Mouse (Mus musculus) midbrain, embryonic 13.5 days (tissue): ENCODE results near the gene Cttnbp2nl. TPM values are rescaled to one million over a fixed set of nuclear protein-coding genes. Genes with fewer than 3 reads are reported as not detected.

Experiments used
- ATAC-seq: fragments of 200-750 bp; cut with Nextera tagmentation; 2 replicates; pipeline ENCODE4 v1.8.0; 2017; ENCODE audit warnings: mild to moderate bottlenecking, moderate TSS enrichment, moderate library complexity
- H3K27ac ChIP-seq: fragments of 300-500 bp; sonication (generic); 2 replicates; pipeline ENCODE4 v1.5.1; 2015; ENCODE audit warnings: inconsistent platforms, mild to moderate bottlenecking, moderate library complexity
- H3K27me3 ChIP-seq: fragments of 300-500 bp; sonication (generic); 2 replicates; pipeline ENCODE4 v1.6.1; 2015; ENCODE audit warnings: mild to moderate bottlenecking, inconsistent platforms
- H3K36me3 ChIP-seq: fragments of 300-500 bp; sonication (generic); 2 replicates; pipeline ENCODE4 v1.6.1; 2015; ENCODE audit warnings: mild to moderate bottlenecking, inconsistent platforms
- H3K4me1 ChIP-seq: fragments of 300-500 bp; sonication (generic); replicated peaks from 2 replicates; pipeline ENCODE4 v1.6.1; 2015; ENCODE audit warnings: inconsistent platforms
- H3K4me2 ChIP-seq: fragments of 300-500 bp; sonication (generic); replicated peaks from 2 replicates; pipeline ENCODE4 v1.6.1; 2015; ENCODE audit warnings: moderate library complexity, mild to moderate bottlenecking, inconsistent platforms
- H3K4me3 ChIP-seq: fragments of 300-500 bp; sonication (generic); replicated peaks from 2 replicates; pipeline ENCODE4 v1.5.1; 2015; ENCODE audit warnings: mild to moderate bottlenecking, inconsistent platforms
- H3K9ac ChIP-seq: fragments of 300-500 bp; sonication (generic); replicated peaks from 2 replicates; pipeline ENCODE4 v1.6.1; 2015; ENCODE audit warnings: mild to moderate bottlenecking, inconsistent platforms
- H3K9me3 ChIP-seq: fragments of 300-500 bp; sonication (generic); 2 replicates; pipeline ENCODE4 v1.6.1; 2016; ENCODE audit warnings: mild to moderate bottlenecking, inconsistent platforms
- WGBS: fragments of 180-500 bp; shearing (Covaris S2); methylation state at CpG from one replicate; pipeline ENCODE4 v1.1.7; 2015; 5-methylcytosine and 5-hydroxymethylcytosine counted together
- polyA plus RNA-seq: library from polyadenylated mRNA; unstranded; fragments of >200 nt; fragmentation: Nextera tagmentation; extraction: Ambion mirVana; gene quantifications from 2 replicates; pipeline ENCODE4 v1.2.1, GENCODE M21; 2015

The Cttnbp2nl gene
- polyA plus RNA-seq, 1 experiment from 2014 or later: 66.7 TPM

- WGBS: 18% methylated on average over 7 of the region's 7 CpGs
- Histone ChIP-seq H3K27me3 (no peaks in the 10 kb centered on the region), H3K27ac (no peak overlapping the region), H3K9me3 (no peaks in the 10 kb centered on the region), H3K36me3 (no peaks in the 10 kb centered on the region), H3K4me3 (no peak overlapping the region), H3K4me1 (peaks cover 4% of the 10 kb centered on the region), H3K4me2 (no peak overlapping the region), H3K9ac (no peak overlapping the region)
- peak; percentile 93 for ATAC-seq
Observed at GRCm38 (mm10) chr3:105078231-105078826, 25.4 kb upstream of the Cttnbp2nl start.

DNA sequence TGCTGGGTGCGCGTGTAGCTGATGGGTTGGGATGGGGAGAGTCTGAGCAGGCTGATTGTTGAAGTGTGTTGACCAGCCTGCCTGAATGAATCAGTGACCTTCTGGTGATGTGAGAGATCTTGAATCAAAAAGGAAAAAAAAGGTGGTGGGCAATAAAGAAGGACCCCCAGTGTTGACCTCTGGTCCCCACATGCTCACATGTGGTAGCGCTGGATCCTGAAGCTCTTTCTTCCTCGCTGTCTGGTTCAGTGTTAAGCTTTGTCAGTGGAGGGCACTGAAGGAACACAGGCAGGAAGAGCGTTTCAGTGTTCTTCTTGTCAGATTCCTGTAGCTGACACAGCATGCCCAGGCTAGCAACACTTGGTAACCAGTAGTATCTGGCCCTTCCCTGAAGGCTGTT lies 22.9 kb upstream of the Cttnbp2nl start:
- Histone ChIP-seq H3K4me3 (no peak overlapping the region), H3K4me1 (peaks cover 4% of the 10 kb centered on the region), H3K4me2 (no peak overlapping the region), H3K9ac (no peak overlapping the region), H3K9me3 (no peaks in the 10 kb centered on the region), H3K27me3 (no peaks in the 10 kb centered on the region), H3K36me3 (no peaks in the 10 kb centered on the region), H3K27ac (no peak overlapping the region)
- ATAC-seq: no peak
- 97% methylated on average over 5 of the region's 5 CpGs for WGBS

DNA sequence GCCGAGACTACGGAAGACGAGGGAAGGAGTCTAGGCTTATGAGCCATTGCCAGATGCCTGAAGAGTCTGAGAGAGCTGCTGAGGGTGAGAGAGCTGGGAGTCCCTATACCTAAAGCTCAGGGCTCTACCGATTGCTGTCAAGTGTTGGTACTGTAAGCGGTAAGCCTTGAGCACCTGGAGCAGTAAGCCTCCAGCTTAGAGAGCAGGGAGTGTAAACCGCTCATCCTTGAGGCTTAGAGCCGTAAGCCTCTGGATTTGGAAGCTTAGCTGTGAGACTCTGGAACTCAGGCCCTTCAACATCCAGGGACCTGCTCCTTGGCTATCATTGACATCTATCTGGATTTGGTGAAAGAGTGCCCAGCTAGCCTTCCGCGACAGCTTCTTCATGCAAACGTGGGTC lies 19.6 kb upstream of the Cttnbp2nl start:
- 92% methylated on average over 10 of the region's 10 CpGs for WGBS
- Histone ChIP-seq H3K9ac (no peak overlapping the region), H3K4me1 (no peaks in the 10 kb centered on the region), H3K4me3 (no peak overlapping the region), H3K4me2 (no peak overlapping the region), H3K36me3 (no peaks in the 10 kb centered on the region), H3K27me3 (no peaks in the 10 kb centered on the region), H3K9me3 (no peaks in the 10 kb centered on the region), H3K27ac (no peak overlapping the region)
- ATAC-seq: no peak

GRCm38 (mm10) chr3:105071251-105071650 lies 18.3 kb upstream of the Cttnbp2nl start:
- Histone ChIP-seq H3K27me3 (no peaks in the 10 kb centered on the region), H3K4me1 (no peaks in the 10 kb centered on the region), H3K4me2 (no peak overlapping the region), H3K36me3 (no peaks in the 10 kb centered on the region), H3K9me3 (no peaks in the 10 kb centered on the region), H3K27ac (no peak overlapping the region), H3K4me3 (no peak overlapping the region), H3K9ac (no peak overlapping the region)
- ATAC-seq: no peak
- 95% methylated on average over 5 of the region's 5 CpGs for WGBS

- H3K27me3 ChIP-seq: no peaks in the 10 kb centered on the region
- 83% methylated on average over 8 of the region's 8 CpGs for WGBS
- no peak overlapping the region for H3K27ac ChIP-seq
- H3K9ac ChIP-seq: no peak overlapping the region
- ATAC-seq: no peak
- no peaks in the 10 kb centered on the region for H3K36me3 ChIP-seq
- no peaks in the 10 kb centered on the region for H3K4me1 ChIP-seq
- H3K4me2 ChIP-seq: no peak overlapping the region
- H3K9me3 ChIP-seq: no peaks in the 10 kb centered on the region
- H3K4me3 ChIP-seq: no peak overlapping the region
Observed at GRCm38 (mm10) chr3:105070553-105070952, 17.6 kb upstream of the Cttnbp2nl start.

- Histone ChIP-seq H3K4me2 (no peak within 1 kb of the TSS), H3K27me3 (no peaks in the 10 kb centered on the region), H3K9ac (no peak within 1 kb of the TSS), H3K27ac (no peak within 1 kb of the TSS), H3K9me3 (no peaks in the 10 kb centered on the region), H3K36me3 (no peaks in the 10 kb centered on the region), H3K4me1 (no peaks in the 10 kb centered on the region), H3K4me3 (no peak within 1 kb of the TSS)
- ATAC-seq: no peak
- WGBS: 90% methylated on average over 10 of the region's 10 CpGs
Observed at GRCm38 (mm10) chr3:105066544-105066943, 13.6 kb upstream of the Cttnbp2nl start, which contains the start of gene 4930564D02Rik. Gene 4930564D02Rik, plus strand, starts transcription at chr3:105066844.

DNA sequence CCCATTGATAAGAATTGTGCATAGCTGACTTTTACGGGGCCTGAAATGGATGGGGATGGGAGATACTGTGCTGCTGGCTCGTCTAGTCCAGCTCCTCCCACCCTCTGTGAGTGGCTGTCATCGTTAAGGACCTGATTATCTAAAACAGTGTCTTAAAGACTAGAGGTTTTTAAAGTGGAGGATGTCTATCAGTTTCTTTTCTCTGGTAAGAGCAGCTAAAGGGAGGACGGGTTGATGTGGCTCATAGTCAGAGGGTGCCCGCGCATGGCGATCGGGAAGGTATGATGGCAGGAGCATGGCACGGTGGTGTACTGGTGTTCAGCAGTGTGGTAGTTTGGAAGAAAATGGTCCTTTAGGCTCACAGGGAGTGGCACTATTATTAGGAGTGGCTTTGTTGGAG lies 9.7 kb upstream of the Cttnbp2nl start:
- no peaks in the 10 kb centered on the region for H3K9me3 ChIP-seq
- no peaks in the 10 kb centered on the region for H3K36me3 ChIP-seq
- H3K9ac ChIP-seq: no peak overlapping the region
- no peak for ATAC-seq
- H3K27ac ChIP-seq: no peak overlapping the region
- H3K4me2 ChIP-seq: no peak overlapping the region
- H3K4me3 ChIP-seq: no peak overlapping the region
- H3K4me1 ChIP-seq: peaks cover 5% of the 10 kb centered on the region; the same call in 1 of the 2 replicates
- 90% methylated on average over 9 of the region's 9 CpGs for whole genome bisulfite sequencing
- peaks cover 19% of the 10 kb centered on the region; the same call in 1 of the 2 replicates for H3K27me3 ChIP-seq

GRCm38 (mm10) chr3:105061991-105062390 lies 9.0 kb upstream of the Cttnbp2nl start:
- no peak overlapping the region for H3K9ac ChIP-seq
- no peak overlapping the region for H3K4me3 ChIP-seq
- H3K27ac ChIP-seq: no peak overlapping the region
- no peaks in the 10 kb centered on the region for H3K36me3 ChIP-seq
- WGBS: 61% methylated on average over 1 of the region's 1 CpGs
- no peak for ATAC-seq
- no peak overlapping the region for H3K4me2 ChIP-seq
- H3K27me3 ChIP-seq: peaks cover 19% of the 10 kb centered on the region; the same call in 1 of the 2 replicates
- H3K9me3 ChIP-seq: no peaks in the 10 kb centered on the region
- H3K4me1 ChIP-seq: peaks cover 5% of the 10 kb centered on the region; the same call in 1 of the 2 replicates

DNA sequence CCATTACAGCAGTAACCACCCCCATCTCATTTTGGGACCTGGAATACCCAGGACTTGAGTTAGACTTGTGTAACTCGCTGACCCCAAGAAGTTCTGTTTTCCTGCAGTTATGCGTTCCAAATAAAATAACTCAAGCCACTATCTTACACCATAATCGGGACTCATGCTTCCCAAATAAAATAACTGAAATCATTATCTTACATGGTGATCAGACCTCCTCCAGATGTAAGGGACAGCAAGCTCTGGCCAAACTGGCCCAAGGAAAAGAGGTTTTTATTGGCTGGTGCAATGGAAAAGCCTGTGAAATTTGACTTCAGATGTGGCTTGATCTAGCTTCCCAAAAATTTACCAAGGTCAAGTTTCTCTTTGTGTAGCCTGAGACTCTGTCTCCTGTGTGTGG lies 8.6 kb upstream of the Cttnbp2nl start:
- peaks cover 5% of the 10 kb centered on the region; the same call in 1 of the 2 replicates for H3K4me1 ChIP-seq
- H3K27me3 ChIP-seq: peaks cover 19% of the 10 kb centered on the region; the same call in 1 of the 2 replicates
- 80% methylated on average over 3 of the region's 3 CpGs for WGBS
- H3K36me3 ChIP-seq: no peaks in the 10 kb centered on the region
- H3K9me3 ChIP-seq: no peaks in the 10 kb centered on the region
- no peak overlapping the region for H3K4me3 ChIP-seq
- H3K9ac ChIP-seq: no peak overlapping the region
- no peak overlapping the region for H3K4me2 ChIP-seq
- H3K27ac ChIP-seq: no peak overlapping the region
- no peak for ATAC-seq

DNA sequence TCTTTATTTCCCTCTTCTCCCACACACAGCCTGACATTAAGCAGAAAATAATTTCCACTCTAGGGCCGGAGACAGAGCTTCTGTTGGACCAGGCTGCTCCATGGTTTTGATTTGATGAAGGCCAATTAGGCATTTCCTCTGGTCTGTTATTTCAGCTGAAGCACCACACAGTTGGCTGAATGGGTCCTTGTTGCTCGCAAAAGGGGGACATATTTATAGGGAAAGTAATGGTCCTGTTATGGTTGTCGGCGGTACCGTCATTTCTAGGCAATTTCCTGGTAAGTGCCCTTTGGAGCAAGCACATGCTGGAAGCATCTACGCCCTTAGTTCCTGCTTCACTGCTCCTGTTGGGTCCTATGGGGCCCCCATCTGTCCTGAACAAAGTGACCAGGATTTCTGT lies 8.0 kb upstream of the Cttnbp2nl start:
- Histone ChIP-seq H3K4me2 (no peak overlapping the region), H3K9ac (no peak overlapping the region)
- whole genome bisulfite sequencing: 84% methylated on average over 6 of the region's 6 CpGs

GRCm38 (mm10) chr3:105059911-105060310 lies 7.0 kb upstream of the Cttnbp2nl start:
- Histone ChIP-seq H3K4me3 (no peak overlapping the region), H3K27ac (no peak overlapping the region), H3K9me3 (no peaks in the 10 kb centered on the region), H3K9ac (no peak overlapping the region), H3K27me3 (peaks cover 19% of the 10 kb centered on the region; the same call in 1 of the 2 replicates), H3K4me1 (peaks cover 5% of the 10 kb centered on the region; the same call in 1 of the 2 replicates), H3K4me2 (no peak overlapping the region), H3K36me3 (no peaks in the 10 kb centered on the region)
- ATAC-seq: no peak
- WGBS: 86% methylated on average over 7 of the region's 7 CpGs

More for the DNA sequence above, 8.0 kb upstream of the Cttnbp2nl start:
- H3K27me3 ChIP-seq: peaks cover 19% of the 10 kb centered on the region; the same call in 1 of the 2 replicates
- H3K4me3 ChIP-seq: no peak overlapping the region
- H3K4me1 ChIP-seq: peaks cover 5% of the 10 kb centered on the region; the same call in 1 of the 2 replicates
- H3K27ac ChIP-seq: no peak overlapping the region
- no peak for ATAC-seq
- H3K9me3 ChIP-seq: no peaks in the 10 kb centered on the region
- H3K36me3 ChIP-seq: no peaks in the 10 kb centered on the region

DNA sequence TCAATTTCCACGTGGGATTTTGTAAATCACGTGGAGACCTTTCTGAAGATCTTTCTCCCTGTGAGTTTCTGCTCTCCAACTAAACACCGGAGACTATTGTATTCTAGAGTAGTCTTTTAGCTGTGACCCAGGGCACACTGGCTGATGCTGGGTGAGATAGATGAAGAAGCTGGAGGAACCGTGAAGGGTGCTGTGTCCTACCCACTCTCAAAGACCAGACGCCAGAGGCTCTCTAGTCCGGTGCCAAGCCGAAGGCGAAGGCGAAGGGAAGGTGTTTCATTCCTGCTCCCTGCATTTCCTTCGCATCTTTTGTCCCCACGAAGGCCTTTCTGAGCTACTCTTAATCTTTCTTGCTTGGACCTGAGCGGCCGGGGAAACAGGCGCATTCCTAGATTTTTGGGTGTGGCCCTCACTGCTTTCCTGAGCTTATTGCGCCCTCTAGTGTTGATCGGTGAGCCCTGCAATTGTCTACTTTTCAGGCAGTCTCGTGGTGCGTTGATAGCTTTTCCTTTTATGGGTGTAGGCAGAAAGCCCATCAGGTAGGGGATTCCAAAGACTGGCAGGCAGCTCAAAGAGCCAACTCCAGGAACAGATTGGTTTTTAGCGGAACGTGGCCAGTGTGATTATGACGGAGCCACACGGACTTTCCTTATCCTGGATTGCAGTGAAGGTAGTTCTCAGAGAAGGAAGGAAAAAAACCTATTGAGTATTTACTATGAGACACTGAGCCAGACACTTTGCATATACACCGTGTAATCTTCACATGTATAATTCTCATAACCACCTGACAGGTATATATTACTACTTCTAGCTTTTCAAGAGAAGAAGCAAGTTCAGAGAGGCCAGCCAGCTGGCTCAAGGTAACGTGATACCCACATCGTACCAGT lies 5.9 kb upstream of the Cttnbp2nl start:
- Histone ChIP-seq H3K27ac (no peak overlapping the region), H3K27me3 (peaks cover 19% of the 10 kb centered on the region; the same call in 1 of the 2 replicates), H3K4me2 (peak overlapping the region; percentile 57), H3K9me3 (no peaks in the 10 kb centered on the region), H3K4me1 (peaks cover 5% of the 10 kb centered on the region; the same call in 1 of the 2 replicates), H3K36me3 (no peaks in the 10 kb centered on the region), H3K9ac (peak overlapping the region; percentile 34; the same call in 1 of the 2 replicates), H3K4me3 (peak overlapping the region; percentile 31)
- 18% methylated on average over 25 of the region's 25 CpGs for WGBS
- ATAC-seq: peak; percentile 66
